Mouse (Mus musculus) adrenal gland, postnatal 36 days (tissue): ENCODE results near the gene Lhfpl4. TPM values are rescaled to one million over a fixed set of nuclear protein-coding genes. Genes with fewer than 3 reads are reported as not detected.

Experiments
- DNase-seq, 2 experiments: peaks; one replicate each; pipeline ENCODE4 v3.0.0; 2021; ENCODE audit warnings: mixed read lengths in 1 of 2
- long read RNA-seq, 2 experiments: library from polyadenylated mRNA; stranded (forward); transcript quantifications; one replicate each; pipeline ENCODE4 v2.0.0; 2021; ENCODE audit warnings: borderline sequencing depth in 2 of 2
- total RNA-seq, 2 experiments: library from RNA; stranded (reverse); gene quantifications; 2 replicates each; pipeline ENCODE4 v1.2.3; 2021

The Lhfpl4 gene
- 1 to 10 TPM; 2.9 to 3.1 TPM for total RNA-seq
- long read RNA-seq, experiment 1, full-length matches to known transcripts = 1 of 2 reads
- long read RNA-seq, experiment 1, partial matches to known transcripts = 1 of 2 reads
- long read RNA-seq, experiment 1, other reads (novel, unspliced or antisense) = 0 of 2 reads
- long read RNA-seq, experiment 2, full-length matches to known transcripts = 1 of 2 reads
- long read RNA-seq, experiment 2, partial matches to known transcripts = 0 of 2 reads
- long read RNA-seq, experiment 2, other reads (novel, unspliced or antisense) = 1 of 2 reads

DNA sequence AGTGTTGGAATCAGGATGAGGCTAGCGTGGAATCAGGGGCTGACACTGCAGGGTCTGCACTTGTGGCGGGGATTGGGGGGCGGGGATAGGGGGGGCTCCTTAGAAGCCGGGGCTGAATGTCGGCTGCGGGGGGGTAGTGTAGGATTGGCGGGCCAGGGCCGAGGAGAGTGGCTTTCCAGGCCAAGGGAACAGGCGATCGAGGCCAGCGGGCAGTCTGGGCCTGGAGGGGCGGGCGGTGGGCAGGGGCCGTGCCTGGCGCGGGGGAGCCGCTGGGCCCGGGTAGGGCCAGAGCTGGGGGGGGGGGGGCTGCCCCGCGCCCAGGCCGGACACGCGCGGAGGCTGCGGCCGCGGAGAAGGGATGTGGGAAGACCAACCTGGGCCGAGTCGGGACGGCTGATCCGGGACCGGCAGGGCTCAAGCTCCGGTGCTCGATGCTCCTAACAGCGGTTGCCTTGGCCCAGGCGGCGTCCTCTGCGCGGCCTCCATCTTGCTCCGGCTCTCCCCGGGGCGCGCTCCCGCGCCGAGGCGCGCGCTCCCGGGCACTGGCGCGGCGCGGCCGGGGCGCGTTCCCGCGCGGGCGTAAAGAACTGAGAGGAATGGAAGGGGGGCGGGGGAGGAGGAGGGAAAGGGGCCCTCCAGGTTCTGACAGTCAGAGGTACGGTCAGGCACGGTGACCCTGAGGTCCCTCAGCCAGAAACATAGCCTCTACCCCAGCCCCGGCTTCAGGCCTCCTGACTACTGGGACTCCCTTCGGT lies at the start of gene Lhfpl4:
Gene Lhfpl4 (minus strand): TSS at position 544 of the 755 bp plus-strand sequence.
- peak; percentile 1 to 16 for DNase-seq

- no peak for DNase-seq
These were observed 47.6 kb upstream of the Lhfpl4 start for GRCm38 (mm10) chr6:113242753-113243152.

DNA sequence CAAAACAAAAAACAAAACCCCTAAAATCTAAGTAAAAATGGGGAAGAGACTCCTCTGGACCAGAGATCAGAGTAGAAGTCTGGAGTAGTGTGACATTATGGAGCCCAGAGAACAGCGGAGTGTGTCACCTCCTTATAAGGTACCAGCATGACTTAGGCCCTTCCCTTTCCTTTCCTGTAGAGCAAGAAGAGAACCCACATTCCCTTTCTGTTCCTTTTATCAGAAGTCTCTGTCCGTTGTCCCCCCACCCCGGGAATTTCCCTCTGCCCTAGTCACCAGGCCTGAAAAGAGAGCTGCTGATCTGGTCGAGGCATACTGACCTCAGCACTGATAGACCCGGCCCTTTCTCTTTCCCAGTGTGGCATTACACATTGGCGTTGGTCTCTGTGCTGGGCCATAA lies 43.3 kb upstream of the Lhfpl4 start:
- DNase-seq = no peak

DNA sequence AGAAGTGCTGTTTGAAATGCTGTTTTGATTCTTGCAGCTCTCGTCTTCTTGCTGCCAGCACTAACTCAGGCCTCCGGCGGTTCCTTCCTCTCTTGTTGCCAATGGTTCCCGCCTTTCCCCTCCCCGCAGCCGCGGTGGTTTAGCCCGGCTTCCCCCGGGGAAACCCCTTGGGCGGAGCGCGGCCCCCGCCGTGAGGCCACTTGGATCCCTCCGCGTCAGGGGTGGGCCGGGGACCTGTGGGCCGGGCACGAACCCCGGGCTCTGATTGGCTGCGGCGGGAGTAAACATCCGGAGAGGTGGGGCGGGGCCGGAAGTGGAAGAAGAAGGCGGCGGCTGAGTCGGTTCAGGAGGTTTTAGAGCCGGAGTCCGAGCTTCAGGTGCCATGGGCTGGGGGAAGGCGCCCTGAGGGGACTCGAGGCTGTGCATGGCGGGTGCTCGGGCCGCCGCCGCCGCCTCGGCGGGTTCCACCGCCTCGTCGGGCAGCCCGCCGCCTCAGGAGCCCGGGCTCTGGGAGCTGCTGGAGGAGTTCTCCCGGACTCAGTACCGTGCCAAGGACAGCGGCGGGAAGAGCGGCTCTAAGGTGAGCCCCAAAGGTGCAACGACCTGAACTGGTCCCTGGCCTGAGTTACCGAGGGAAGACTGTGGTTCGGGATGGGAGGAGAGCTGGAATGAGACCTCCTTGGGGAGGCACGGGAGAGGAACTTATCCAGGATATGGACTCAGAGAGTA lies 42.5 kb upstream of the Lhfpl4 start, which contains the start of gene Mtmr14:
Gene Mtmr14 (plus strand): TSS at position 302 of the 729 bp plus-strand sequence.
- peak; percentile 100 for DNase-seq

GRCm38 (mm10) chr6:113235141-113235540 lies 40.0 kb upstream of the Lhfpl4 start:
- DNase-seq = no peak

GRCm38 (mm10) chr6:113226705-113227104 lies 31.5 kb upstream of the Lhfpl4 start:
- no peak for DNase-seq

DNA sequence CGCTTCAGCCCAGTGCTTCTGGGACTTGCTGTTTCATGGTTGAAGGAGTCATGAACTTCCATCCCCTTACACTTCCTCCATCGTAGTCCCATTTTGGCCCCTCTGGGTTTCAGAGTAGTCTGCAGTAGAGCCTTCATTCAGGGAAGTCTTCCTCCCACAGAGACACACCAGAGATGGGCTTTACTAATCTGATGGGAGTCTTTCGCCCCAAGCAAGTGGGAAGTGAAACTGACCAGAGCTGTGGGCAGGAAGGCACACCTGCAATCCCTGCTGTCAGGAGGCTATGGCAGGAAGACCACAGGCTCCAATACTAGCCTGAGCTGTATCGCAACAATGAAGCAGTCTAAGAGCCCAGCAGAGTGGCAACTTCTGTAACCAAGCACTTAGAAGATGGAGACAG lies 30.6 kb upstream of the Lhfpl4 start:
- no peak for DNase-seq

GRCm38 (mm10) chr6:113216280-113216679 lies 21.1 kb upstream of the Lhfpl4 start:
- DNase-seq = no peak

- no peak for DNase-seq
These were observed 410 bp upstream of the Lhfpl4 start for GRCm38 (mm10) chr6:113195596-113195992.

GRCm38 (mm10) chr6:113194517-113194840 lies 705 bp downstream of the Lhfpl4 start:
- DNase-seq = no peak

DNA sequence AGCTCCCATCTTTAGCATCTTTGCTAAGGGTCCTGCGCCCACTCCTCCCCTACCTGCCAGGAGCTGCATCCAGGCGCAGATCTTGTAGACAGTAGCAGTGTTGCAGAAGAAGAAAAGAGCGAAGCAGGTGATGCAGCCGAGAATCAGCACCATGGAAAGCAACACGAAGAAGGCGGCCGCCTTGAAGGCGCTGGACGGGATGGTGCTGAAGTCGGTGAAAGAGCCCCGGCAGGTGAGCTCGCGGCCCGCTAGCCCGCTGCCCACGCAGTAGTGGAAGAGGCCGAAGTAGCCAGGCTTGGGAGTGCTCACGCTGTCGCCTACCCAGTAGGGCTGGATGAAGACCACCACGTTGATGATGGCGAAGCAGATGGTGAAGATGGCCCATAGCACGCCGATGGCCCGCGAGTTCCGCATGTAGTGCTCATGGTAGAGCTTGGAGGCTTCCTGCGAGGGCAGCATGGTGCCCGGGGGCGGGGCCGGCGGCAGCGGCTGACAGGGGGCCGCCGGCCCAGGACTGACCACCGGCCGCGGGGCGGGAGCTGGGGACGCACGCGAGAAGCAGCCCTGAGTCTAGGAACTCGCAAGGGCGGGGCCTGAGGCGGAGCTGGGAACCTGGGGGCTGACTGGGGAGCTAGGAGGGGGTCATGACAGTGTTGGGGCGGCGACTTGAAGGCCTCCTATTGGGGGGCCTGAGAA lies 1.3 kb downstream of the Lhfpl4 start:
- DNase-seq = peak; percentile 12 to 60

GRCm38 (mm10) chr6:113184866-113185525 lies 10.2 kb downstream of the Lhfpl4 start:
- no peak for DNase-seq

- DNase-seq = no peak
These were observed 11.0 kb downstream of the Lhfpl4 start for GRCm38 (mm10) chr6:113184163-113184562.

DNA sequence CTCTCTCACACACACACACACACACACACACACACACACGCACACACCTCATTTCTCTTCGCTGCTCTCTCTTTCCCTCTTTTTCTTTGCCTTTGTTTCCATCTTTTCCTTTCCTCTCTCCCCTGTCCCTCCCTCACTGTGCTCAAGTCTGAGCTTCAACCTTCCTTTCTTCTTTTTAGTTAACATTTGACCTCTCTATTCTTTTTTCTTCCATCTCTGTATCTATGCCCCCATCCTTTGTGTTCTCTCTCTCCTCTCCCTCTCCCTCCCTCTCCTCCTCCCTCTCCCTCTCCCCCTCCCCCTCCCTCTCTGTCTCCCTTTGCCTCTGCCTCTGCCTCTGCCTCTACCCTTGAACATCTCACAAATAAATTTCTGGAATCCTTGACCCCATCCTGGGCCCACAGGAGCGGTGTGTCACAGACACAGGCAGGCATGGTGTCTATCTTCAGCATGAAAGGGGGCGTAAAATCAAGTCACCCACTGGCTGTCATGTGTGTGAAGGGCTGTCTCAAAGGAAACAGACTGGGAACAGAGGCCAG lies 15.9 kb downstream of the Lhfpl4 start:
- no peak for DNase-seq

- no peak for DNase-seq
These were observed 16.6 kb downstream of the Lhfpl4 start for GRCm38 (mm10) chr6:113178286-113179194.

GRCm38 (mm10) chr6:113176613-113177012 lies 18.6 kb downstream of the Lhfpl4 start:
- no peak for DNase-seq

DNA sequence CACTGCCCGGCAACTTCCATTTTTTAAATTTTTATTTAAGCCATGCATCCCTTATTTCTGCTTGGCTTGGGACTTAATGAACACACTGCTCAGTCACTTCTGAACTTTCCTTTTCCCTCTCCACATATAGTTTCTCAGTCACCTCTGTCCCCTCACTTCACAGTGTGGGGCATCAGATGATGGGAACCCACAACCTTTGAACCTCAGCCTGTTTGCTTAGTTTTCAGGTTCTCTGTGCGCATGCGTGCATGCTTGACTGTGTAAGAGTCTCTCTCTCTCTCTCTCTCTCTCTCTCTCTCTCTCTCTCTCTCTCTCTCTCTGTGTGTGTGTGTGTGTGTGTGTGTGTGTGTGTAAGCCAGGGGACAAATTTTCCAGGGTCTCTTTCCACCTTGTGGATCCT lies 19.7 kb downstream of the Lhfpl4 start:
- no peak for DNase-seq

DNA sequence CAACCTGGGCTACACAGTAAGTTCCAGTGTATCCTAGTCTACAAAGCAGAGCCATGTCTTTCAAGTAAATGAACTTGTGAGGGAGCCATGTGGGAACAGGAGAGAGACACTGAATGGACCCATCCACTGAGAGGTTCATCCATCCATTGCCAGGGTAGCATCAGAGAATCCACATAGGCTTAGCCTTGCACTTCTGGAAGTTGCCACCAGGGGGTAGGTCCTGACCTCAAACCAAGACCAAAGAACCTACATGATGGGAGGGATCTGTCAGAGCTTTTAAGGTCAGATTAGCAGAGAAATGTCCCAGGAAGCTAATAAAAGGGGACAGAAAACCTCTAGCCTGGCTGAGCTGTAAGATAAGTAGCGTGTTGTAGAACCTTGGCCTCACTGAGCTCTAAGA lies 22.6 kb downstream of the Lhfpl4 start:
- peak; percentile 66 to 81 for DNase-seq

DNA sequence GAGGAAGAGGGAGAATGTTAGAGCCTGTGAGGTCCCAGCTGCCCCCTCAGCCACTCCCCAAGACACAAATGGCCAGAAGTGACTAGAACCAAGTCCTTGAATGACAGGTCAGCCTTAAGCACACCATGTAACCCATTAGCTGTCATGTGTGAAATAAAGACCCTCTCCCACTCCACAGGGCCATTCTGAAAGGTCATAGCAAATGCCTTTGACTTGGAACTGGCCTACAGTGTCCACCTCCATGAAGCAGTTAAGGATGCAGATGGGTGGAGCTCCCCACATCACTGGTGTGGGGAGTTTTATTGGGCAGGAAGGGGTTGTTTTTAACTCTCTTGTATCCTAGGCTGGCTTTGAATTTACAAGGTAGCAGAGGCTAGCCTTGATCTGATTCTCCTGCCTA lies 23.2 kb downstream of the Lhfpl4 start:
- no peak for DNase-seq

GRCm38 (mm10) chr6:113170651-113171050 lies 24.5 kb downstream of the Lhfpl4 start:
- DNase-seq = no peak
